Mouse (Mus musculus) embryo, embryonic 9.5 days (tissue): ENCODE measurements around the gene Tmem106a.
A peak's percentile ranks its signal among the peaks of the same experiment; 100 is the strongest.

Experiments
- DNase-seq: peaks from one replicate; pipeline ENCODE4 v3.0.0-alpha.2; 2017; ENCODE audit errors: extremely low spot score

The Tmem106a gene

GRCm38 (mm10) chr11:101640857-101641709 lies 59.0 kb downstream of the Tmem106a start:
- peak; percentile 80 for DNase-seq
